Mouse (Mus musculus) heart, postnatal 10 days (tissue): ENCODE results near the gene Mad1l1. TPM values are rescaled to one million over a fixed set of nuclear protein-coding genes. Genes with fewer than 3 reads are reported as not detected.

Experiments used
- DNase-seq, 2 experiments: peaks; one replicate each; pipeline ENCODE4 v3.0.0; 2021
- intact Hi-C: fragments of 180-260 bp; cut with DNase I; formaldehyde crosslinking; loops from one replicate; pipeline ENCODE4 v1.15.1; 2025
- total RNA-seq, 2 experiments: library from RNA; stranded (reverse); gene quantifications; 2 replicates each; pipeline ENCODE4 v1.2.3; 2021

Gene Mad1l1
- total RNA-seq, 2 experiments from 2014 or later: 16.5 to 21.2 TPM

DNA sequence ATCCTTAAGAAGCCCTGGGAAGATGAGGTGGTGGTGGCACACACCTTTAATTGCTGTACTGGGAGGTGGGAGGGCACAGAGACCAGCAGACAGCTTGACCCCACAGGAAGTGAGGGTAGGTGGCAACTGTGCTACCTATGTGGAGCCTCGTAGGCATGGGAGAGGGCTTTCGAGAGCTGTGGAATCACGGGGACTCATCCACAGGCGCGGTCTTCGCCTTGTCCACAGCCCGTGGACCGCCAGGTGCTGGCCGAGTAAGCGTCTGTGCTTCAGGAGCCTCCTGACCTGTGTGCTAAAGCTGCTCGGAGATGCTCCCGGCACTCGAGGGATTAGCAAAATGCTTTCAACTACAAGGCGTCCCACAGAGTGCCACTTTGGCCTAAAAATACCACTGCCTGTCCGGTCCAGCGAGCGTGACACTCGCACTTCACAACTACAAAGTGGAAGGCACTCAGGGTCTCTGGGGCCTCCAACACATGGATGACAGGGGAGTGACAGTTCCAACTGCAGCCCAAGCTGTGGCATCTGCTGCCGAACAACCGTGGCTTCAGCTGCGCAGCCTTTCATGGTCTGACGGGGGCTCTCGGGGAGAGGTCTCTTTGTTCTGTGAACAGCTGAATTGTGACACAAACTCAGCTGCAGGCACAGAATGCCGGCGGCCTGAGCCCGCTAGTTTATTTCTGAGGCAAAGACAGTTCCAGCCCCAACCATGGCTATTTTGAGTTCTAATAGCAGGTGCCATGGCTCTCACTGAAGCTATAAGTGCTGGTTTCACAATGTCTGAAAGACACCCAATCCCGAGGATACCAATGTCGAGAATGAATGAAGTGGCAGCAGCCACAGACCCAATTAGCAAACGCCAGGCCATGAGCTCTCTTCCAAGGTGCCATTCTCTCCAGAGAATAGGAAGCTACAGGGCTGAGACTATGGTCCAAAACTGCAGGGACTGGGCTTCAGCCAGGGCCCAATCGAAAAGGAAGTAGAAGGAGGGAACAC, 57.3 kb downstream of the Mad1l1 start:
- intact Hi-C loops: no loop called here
- DNase-seq: peak; percentile 42 to 43

DNA sequence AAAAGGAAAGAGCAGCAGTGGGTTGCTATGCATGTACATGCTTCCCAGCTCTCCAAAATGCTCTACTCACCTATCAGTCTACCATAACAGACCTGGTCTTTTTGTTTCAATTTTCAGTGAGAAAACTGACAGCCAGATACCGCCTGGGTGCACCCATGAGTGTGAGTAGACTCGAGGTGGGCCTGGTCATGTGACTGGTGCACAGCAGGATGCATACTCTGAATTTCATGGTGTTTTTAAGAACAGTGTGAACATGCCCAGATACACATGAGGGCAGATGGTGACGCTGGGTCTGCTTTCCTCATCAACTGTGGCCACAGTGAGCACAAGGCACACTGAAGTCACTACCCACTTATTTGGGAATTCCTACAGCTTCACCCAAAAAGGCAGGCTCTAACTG, 59.0 kb downstream of the Mad1l1 start:
- intact Hi-C loops: no loop called here

DNA sequence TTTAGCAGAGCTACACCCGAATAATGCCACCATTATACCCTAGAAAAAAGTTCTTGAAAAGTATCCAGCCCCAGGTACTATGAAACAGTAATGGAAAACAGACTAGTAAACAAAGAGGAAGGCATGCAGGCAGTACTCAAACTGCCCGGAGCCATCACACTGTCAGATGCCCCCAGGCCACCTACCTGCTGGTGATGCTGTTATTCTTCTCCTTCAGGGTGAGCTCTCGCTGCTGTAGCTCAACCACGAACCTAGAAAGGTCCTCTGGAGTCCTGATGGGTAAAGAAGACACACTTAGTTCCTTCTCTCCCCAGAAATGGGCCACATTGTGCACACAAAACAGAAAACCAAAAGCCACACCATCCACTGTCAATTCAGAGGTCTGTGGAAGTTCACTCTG, 60.0 kb downstream of the Mad1l1 start:
- intact Hi-C loops: no loop called here
- no peak for DNase-seq

More for the DNA sequence above, 59.0 kb downstream of the Mad1l1 start:
- no peak for DNase-seq

- intact Hi-C loops: no loop called here
- no peak for DNase-seq
These were observed 62.7 kb downstream of the Mad1l1 start for GRCm38 (mm10) chr5:140258633-140259032.

DNA sequence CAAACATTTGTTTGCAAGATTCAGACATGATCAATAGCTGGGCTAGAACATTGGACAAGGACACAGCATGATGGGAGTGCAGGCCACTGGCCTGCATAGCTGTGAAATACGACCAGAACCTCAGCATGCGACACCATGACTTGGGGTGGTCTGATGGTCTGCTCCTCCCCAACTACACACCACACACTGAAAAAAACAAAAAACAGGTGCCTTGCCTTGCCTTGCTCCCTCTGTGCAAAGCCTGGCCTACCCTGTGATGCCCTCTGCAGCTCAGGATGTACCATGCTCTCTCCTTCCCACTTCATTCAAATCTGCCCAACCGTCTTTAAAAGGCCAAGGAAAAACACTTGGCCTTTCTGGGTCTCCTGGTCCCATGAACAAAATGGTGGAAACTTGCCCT, 63.3 kb downstream of the Mad1l1 start:
- intact Hi-C loops: no loop called here

GRCm38 (mm10) chr5:140257439-140257838, 63.9 kb downstream of the Mad1l1 start:
- intact Hi-C loops: no loop called here

More for the DNA sequence above, 63.3 kb downstream of the Mad1l1 start:
- DNase-seq: no peak

DNA sequence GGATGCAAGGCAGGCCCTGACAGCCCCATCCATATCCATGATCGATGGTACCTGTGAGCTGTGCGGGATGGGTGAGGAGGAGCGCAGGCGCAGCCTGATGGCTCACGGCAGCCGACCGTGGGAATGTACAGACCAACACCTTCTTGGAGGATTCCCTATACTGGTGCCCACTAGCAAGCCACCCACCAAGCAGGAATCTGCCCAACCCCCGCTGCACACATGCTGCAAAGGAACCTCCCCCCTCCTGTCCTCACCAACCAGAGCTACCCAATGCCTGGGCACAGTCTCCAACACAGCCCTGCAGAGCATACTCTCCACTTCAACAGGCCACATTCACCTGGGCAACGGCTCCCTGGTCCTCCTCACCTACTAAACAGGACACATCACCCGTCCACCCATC, 64.7 kb downstream of the Mad1l1 start:
- intact Hi-C loops: no loop called here
- no peak for DNase-seq

More at GRCm38 (mm10) chr5:140257439-140257838, 63.9 kb downstream of the Mad1l1 start:
- no peak for DNase-seq

GRCm38 (mm10) chr5:140255265-140255664, 66.1 kb downstream of the Mad1l1 start:
- no peak for DNase-seq
- intact Hi-C loops: no loop called here

- intact Hi-C loops: no loop called here
- no peak for DNase-seq
These were observed 66.7 kb downstream of the Mad1l1 start for GRCm38 (mm10) chr5:140254656-140255055.

DNA sequence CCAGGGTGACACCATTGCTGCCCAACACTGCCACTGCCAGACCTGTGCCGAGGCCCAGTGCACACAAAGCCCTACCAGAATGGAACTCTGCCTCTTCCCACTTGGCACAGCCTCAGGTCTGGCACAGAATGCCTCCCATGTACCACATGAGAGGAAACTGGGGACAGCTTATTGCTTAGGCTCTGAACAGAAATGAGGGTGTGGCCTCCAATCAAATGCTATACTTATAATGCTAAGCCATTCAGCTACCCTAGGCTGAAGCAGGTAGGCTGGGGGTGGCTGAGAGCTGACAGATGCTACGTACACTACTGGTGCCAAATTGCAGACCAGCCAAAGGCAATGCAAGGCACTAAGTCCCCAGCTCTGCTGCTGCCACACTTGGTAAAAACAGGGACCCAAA, 69.4 kb downstream of the Mad1l1 start:
- intact Hi-C loops: no loop called here
- DNase-seq: peak in 1 of 2 experiments; percentile 17

DNA sequence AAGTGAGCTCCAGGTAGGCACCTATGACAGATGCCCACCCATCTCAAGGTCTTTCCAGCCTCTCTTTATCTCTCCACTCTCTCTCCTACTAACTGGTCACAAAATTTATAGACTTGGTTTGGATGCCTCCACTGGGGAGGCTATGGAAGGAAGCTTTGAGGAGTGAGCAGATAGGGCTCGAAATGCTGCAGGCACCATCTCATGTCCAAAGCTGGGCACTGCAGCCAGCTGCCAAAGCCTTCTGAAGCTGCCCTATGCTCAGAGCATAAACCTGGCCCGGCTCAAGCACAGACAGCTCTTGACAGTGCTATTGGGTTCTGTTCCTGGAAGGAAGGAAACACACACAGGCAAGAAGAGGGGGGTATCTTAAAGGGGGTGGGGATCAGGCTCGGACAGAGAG, 71.0 kb downstream of the Mad1l1 start:
- peak; percentile 25 to 34 for DNase-seq
- intact Hi-C loops: no loop called here

DNA sequence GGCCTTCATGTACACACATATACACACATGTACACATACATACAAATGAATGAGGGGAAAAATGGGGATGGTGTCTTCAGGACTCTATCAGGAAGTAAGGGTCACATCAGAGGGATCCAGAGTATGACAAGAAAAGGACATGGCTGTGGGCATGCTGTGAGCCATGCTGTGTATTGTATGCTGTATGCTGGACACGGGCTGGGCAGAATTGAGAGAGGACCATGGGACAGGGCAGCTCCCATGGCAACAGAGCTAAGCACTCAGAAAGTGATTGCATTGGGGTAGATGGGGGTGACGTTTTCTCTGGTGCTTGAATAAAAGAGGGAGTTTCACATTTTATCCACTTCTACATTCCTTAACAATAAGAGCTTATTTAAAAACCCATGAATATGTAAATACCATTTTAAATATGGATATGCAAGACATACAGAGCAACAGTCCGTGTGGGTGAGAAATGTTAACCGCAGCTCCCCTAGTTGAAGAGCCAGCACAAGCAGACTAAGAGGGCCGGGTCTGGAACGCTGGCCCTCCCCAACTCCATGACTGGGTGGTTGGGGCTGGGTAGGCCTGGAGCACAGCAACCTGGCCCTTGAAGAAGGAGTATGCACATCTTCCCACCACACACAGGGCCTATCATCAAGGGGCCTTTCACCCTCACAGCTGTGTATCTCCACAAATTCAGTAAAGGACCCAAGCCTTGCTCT, 71.8 kb downstream of the Mad1l1 start:
- no peak for DNase-seq
- intact Hi-C loops: no loop called here

DNA sequence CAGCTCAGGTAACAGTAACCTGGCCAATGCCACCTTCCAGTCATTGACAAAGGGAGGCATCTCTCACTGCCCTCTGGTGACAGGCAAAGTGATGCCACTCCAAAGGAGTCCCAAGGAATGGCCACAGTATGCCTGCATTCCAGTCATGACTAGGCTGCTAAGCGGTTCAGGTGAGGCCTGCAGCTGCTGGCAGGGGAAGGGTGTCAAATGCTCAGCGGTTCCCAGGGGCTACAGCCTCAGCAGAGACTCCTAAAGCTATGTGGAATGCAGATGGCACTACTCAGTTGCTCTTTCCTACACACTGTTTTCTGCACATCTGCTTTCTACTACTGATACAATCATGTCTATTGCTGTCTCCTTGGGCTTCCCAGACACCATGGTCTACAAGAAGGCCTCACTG, 73.3 kb downstream of the Mad1l1 start:
- intact Hi-C loops: no loop called here
- DNase-seq: no peak

GRCm38 (mm10) chr5:140240235-140240634, 81.1 kb downstream of the Mad1l1 start:
- intact Hi-C loops: no loop called here
- DNase-seq: no peak

DNA sequence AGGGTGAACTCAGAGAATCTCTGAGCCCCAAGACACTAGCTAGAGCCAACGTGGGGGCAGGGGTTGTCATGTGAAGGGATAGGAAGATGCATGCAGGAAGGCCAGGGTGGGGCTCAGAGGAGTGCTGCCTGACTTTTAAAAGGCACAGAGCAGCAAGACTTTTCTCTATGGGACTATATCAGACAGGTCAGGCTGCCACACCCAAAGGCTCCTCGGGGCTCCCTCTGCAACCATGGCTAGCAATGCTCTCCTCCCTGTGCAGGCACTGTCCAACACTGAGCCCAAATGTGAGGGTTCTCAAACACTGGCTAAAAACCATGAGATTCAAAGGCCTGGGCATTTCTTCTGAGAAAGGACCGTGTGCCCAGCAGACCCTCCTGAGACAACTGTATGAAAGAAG, 82.5 kb downstream of the Mad1l1 start:
- DNase-seq: no peak
- intact Hi-C loops: no loop called here

- DNase-seq: no peak
- intact Hi-C loops: no loop called here
These were observed 90.5 kb downstream of the Mad1l1 start for GRCm38 (mm10) chr5:140230818-140231217.

GRCm38 (mm10) chr5:140228306-140228705, 93.0 kb downstream of the Mad1l1 start:
- DNase-seq: no peak
- intact Hi-C loops: no loop called here

DNA sequence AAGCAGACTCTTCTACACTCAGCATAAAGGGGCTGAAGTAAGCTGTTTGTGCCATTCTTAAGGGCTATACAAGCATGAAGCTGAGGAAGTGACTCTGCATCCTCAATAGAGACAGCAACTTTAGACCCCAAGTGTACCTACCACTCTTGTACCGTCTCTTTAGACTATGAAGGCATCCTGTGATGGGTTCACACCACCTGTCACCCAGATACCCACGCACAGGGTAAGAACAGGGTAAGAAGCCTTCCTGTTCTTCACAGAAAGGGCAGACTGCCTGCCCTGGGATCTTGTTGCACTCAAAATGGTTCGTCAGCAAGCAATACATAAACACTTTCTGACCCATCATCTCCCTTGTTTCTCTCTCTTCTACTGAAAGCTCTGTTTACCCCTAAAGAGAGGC, 94.5 kb downstream of the Mad1l1 start:
- intact Hi-C loops: no loop called here
- DNase-seq: no peak

GRCm38 (mm10) chr5:140225881-140226280, 95.5 kb downstream of the Mad1l1 start:
- intact Hi-C loops: no loop called here
- no peak for DNase-seq

DNA sequence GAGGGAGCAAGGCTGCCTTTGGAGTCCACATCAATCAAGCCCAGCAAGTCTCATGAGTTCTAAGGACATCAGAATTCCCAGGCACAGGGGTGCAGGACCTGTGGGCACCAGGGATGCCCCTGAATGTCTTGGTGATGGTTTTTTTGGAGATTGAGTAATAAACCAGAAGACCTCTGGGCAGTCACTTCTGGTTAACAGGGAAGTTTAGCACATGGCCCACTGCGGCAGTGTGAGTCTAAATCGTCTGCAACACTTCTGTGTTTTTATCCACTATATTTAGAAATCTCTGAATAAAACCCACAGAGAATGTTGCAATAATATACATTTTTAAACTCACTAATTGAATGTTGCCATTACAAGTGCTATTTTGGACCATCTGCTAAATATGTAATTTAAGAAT, 96.2 kb downstream of the Mad1l1 start:
- no peak for DNase-seq
- intact Hi-C loops: no loop called here
